Mouse (Mus musculus) spleen, embryonic (tissue): ENCODE measurements around the gene Khnyn.

ENCODE experiments used
- CTCF ChIA-PET: fragments of 350-600 bp; sonication (Branson Sonifier 250); formaldehyde crosslinking; loops from one replicate; lab custom pipeline; 2022; lab: Charles Lee

The Khnyn gene

GRCm38 (mm10) chr14:55872551-55872950 is 12.2 kb upstream of the Khnyn start:
- CTCF ChIA-PET: no interaction called here

GRCm38 (mm10) chr14:55873242-55873713 is 11.5 kb upstream of the Khnyn start:
- CTCF ChIA-PET: interaction anchor here (0.6 to 1.6 kb wide), 3 partner anchors 11 to 45 kb away, joined by 3 to 7 read pairs (median 3); partner anchors contain the start of genes Khnyn and Nynrin

- CTCF ChIA-PET: interaction anchor here (0.6 to 1.6 kb wide), 4 partner anchors 11 to 44 kb away, joined by 3 to 7 read pairs (median 5); partner anchors contain the start of genes Khnyn and Nynrin
Observed at GRCm38 (mm10) chr14:55873714-55874683, 10.7 kb upstream of the Khnyn start.

DNA sequence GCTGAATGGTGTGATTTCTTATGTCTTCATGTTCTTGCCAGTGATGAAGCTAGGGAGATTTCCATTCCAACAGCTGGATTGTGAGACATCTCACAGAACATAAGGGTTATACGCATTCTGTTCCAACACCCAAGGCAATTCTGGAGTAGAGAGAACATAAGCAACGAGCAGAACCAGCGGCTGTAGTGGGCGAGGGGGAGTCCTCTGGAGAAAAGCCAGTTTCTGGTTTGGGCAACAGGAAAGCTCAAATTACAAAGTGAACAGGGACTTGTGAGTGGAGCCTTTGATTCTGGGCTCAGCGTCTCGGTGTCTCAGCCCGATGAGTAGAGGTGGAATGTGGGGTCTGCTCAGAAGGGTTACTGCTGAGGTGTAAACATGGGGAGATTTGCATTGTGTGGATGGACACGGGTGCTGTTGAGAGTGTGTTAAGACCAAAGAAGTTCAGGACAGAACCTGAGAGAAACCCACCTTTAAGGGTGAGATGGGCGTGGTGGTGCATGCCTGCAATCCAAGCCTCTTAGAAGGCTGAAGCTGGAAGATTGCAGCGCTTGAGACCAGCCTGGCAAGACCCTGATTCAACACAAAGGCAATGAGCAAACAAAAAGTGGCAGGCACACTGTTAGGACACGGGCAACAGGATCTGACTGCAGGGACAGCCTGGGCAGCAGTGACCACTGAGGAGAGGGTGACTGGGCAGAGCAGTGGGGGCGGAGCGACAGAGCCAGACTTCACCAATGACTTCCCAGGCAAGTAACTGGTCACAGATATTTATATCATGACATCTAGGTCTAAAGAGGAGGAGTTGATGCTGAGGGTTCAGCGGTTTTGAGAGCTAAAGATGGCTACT is 7.1 kb upstream of the Khnyn start:
- CTCF ChIA-PET: interaction anchor here (0.9 kb wide), 1 partner anchor 11 kb away, joined by 3 read pairs; no protein-coding TSS in a partner anchor

DNA sequence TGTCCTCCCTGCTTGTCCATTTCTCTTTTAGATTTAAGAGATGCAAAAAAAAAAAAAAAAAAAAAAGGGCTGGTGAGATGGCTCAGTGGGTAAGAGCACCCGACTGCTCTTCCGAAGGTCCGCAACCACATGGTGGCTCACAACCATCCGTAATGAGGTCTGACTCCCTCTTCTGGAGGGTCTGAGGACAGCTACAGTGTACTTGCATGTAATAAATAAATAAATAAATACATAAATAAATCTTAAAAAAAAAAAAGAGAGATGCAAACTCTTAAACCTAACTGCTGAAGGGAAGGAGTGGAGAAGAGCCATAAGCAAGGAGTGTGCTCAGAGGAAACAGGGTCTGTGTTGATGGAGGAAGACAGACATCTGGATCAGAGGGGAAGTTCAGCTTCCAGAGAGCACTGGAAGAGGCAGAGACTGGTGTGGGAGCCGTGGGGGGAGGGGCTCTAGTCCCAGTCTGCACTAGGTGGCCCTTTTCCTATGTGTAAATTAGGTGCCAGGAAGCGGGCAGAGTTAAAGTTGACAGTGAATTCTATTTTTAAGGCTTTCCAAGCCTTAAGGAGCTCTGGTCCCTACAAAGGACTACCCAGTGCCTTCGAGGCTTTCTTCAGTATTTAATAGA is 6.3 kb upstream of the Khnyn start:
- CTCF ChIA-PET: interaction anchor here (0.9 kb wide), 1 partner anchor 11 kb away, joined by 3 read pairs; no protein-coding TSS in a partner anchor

DNA sequence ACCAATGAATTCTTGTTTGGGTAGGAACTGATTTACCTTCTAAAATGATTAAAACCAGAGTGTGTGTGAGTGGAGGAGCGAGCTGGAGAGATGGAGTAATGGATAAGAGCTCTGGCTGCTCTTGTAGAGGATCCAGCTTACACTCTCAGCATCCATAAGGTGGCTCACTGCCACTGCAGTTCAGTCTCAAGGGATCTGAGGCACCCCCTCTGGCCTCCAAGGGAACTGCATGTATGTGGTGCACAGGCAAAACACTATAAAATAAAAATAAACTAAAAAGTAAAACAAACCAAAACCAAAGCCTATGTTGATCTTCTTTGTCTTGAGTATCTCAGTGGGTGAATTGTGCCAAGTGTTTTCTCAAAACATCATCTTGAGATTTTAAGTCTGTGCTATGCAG is 5.1 kb upstream of the Khnyn start:
- CTCF ChIA-PET: interaction anchor here (0.6 kb wide), 1 partner anchor 32 kb away, joined by 4 read pairs; no protein-coding TSS in a partner anchor

DNA sequence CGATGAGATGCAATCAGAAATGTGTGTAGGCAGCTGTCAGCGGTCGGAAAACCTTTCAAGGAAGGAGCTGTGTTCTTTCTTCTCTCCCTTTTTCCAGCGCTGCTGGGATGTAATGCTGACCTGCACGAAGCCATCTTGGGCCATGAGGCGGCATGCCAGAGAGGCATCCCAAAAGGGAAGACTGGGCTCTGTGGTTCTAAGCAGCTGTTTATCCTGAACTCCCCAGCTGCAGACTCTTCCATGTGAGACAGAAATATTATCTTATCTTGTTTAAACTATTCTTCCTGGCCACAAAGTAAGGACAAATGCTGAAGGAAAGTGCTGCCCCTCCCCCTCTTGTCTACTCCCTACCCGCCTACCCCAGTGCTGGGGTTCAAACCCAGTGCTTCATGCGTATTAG is 3.8 kb upstream of the Khnyn start:
- CTCF ChIA-PET: interaction anchor here (0.9 kb wide), 1 partner anchor 38 kb away, joined by 10 read pairs; no protein-coding TSS in a partner anchor

GRCm38 (mm10) chr14:55882171-55882641 is 2.5 kb upstream of the Khnyn start:
- CTCF ChIA-PET: interaction anchor here (0.9 to 1.0 kb wide), 3 partner anchors 17 to 37 kb away, joined by 3 to 10 read pairs (median 3); partner anchors contain the start of gene Sdr39u1

DNA sequence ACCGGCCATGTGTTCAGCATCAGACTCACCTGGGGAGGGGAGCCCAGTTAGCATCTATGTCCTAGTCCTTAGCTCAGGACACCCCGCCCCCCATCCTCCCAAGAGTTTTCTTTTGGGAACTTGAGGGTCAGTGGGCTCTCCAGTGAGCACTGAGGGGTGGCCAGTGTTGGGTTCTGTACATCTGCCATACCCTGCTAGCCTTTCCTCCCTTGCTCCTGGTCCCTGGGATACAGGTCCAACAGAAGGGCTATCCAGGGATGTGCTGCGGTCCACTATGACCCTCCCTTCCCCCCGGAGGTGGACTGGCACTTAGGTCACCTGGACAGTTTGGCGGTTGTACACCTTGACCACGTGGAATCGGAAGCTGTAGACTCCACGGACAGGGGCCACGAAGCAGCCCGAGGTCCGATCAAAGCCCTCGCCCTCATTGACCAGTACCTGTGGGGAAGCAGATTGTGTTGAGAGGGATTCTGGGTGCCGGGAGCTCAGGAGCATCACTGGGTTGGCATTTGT is 1.5 kb upstream of the Khnyn start:
- CTCF ChIA-PET: interaction anchor here (1.0 kb wide), 1 partner anchor 16 kb away, joined by 3 read pairs; no protein-coding TSS in a partner anchor

DNA sequence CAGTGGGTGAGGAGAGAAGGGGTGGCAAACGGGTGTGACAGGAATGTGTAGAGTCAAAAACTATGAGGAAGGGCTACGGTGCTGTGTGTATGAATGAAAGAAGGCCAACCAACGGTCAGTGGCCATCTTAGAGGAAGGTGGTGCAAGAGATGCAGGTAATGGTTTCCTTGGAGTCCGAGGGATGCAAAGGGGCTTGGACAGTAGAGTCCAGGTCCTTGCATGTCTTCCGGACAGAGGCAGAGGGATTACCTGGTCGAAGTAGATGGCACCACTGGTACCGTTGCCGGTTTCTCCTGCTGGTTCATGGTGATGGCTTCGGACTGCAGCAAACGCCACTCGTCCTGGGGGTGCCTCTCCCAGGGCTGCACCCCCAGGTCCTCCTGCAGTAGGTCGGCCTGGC is 1.1 kb upstream of the Khnyn start:
- CTCF ChIA-PET: interaction anchor here (0.6 kb wide), 1 partner anchor 36 kb away, joined by 4 read pairs; no protein-coding TSS in a partner anchor

DNA sequence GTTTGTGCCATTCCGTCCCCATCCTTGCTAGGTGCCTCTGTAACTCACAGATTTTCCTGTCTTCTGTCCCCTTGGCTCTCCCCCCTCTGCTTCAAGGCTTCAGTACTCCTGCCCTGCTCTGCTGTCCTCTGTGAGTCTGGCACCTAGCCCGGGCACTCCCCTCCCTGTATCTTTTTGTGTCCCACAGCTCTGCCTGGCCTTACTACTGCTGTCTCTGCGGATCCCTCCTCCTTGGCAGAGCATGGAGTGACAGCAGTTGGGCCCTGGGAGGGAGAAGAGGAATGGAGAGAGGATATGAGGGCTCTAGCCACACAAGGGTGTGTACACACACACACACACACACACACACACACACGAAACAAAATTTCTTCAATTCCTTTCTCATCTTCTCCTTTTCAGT is 581 bp upstream of the Khnyn start, which contains the start of gene Cbln3:
Gene Cbln3, minus strand, starts transcription at position 227 of the 400 bp plus-strand sequence.
- CTCF ChIA-PET: interaction anchor here (0.6 to 1.1 kb wide), 2 partner anchors 10 to 36 kb away, joined by 3 to 4 read pairs; no protein-coding TSS in a partner anchor

DNA sequence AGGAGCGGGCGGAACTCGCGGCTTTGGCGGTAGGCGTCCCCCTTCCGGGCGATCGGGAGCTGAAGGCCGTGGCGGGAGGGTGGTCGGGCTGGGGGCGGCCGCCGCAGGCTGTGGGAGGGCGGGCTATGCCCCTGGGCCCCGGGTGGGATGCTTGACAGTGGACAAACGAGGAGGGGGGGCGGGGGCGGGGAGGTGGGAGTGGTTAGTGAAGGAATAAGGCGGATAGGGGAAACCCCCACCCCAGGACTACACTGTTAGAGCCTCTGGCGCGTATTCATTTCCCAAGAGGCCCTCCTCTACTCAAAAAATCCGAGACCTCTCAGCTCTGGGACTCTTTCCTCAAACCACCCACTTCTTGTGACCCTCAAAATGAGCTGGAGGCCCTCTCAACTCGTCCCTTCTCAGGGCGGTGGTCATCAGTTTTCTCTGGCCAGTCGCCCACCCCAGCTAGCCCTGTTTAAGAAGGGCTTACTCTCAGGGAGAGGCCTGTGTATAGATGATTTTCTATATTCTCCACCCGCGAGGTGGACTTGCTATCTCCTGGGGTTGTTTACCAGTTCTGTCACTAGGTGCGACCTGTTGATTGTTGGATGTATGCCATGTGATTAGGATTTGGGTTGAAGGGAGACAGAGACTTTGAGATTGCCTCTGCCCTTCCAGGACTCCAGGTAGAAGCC is 505 bp downstream of the Khnyn start:
- CTCF ChIA-PET: interaction anchor here (0.6 to 1.1 kb wide), 2 partner anchors 11 to 33 kb away, joined by 3 read pairs; no protein-coding TSS in a partner anchor

- CTCF ChIA-PET: no interaction called here
Observed at GRCm38 (mm10) chr14:55885791-55886271, 1.1 kb downstream of the Khnyn start.

GRCm38 (mm10) chr14:55886571-55887382 is 2.0 kb downstream of the Khnyn start:
- CTCF ChIA-PET: interaction anchor here (0.8 kb wide), 1 partner anchor 1655 kb away, joined by 3 read pairs; no protein-coding TSS in a partner anchor

DNA sequence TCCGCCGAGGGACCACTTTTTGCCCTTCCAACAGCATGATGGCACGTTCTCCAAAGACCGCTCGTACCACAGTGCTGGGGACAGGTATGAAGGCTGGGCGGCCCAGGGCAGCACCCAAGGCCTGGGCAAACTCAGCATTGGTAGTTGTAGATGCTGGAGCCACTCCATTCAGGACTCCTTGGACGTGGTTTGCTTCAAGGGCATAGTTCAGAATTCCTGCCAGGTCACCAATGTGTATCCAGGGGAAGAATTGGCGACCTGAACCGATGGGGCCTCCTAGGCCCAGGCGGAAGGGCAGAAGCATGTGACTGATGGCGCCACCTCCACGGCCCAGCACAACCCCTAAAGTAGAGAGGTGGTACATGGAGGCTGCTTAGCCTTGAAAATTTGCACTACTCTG is 12.9 kb downstream of the Khnyn start:
- CTCF ChIA-PET: no interaction called here

DNA sequence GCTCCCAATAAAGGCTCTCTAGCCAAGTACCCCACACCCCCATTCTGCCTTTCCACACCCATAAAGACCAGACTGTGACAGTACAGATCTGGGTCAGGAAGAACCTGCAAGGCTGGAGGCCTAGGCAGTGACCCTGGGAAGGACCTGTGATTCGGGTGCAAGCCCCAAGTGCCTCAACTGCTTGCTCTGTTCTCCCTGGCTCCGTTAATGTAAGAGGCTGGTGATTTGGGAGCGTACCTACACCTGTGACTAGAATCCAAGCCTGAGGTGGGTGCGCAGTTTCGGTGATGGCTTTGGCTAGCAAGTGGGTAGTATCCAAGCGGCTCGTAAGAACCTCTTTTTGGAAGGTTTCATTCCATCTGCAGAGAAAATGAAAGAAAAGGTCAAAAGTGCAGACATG is 14.2 kb downstream of the Khnyn start:
- CTCF ChIA-PET: interaction anchor here (1.1 kb wide), 1 partner anchor 16 kb away, joined by 3 read pairs; no protein-coding TSS in a partner anchor

- CTCF ChIA-PET: interaction anchor here (0.5 to 1.0 kb wide), 2 partner anchors 18 to 1589 kb away, joined by 3 read pairs; no protein-coding TSS in a partner anchor
Observed at GRCm38 (mm10) chr14:55899701-55900413, 15.1 kb downstream of the Khnyn start, which contains the start of gene Sdr39u1. TSS of gene Sdr39u1 (minus strand) at chr14:55900293.
